Comparison of ENCODE assay signal across 16 mouse cellular contexts in genomic region chr11:98584629-98585177, GRCm38 (mm10). TPM values are rescaled to one million over a fixed set of nuclear protein-coding genes. Genes with fewer than 3 reads are reported as not detected.
A peak's percentile ranks its signal among the peaks of the same experiment; 100 is the strongest.
DNase-seq lines count a peak whose midpoint lies in the region; ATAC-seq lines count a peak whose summit lies in the region.
"Had no signal": no experiment of that assay in that cellular context is flagged by ENCODE, and none has a peak within 500 bp of the region (broad histone marks: within the 10 kb centered on the region; RNA-seq: fewer than 3 reads in every experiment).

No protein-coding gene starts in this region.

- 93% methylated on average over 6 of the region's 6 CpGs for WGBS in midbrain, embryonic 10.5 days
- 97% methylated on average over 6 of the region's 6 CpGs for WGBS in midbrain, embryonic 14.5 days
- 92% methylated on average over 6 of the region's 6 CpGs for WGBS in embryonic facial prominence, embryonic 10.5 days
- 79% methylated on average over 6 of the region's 6 CpGs for whole genome bisulfite sequencing in liver, embryonic 13.5 days (ENCODE audit: insufficient replicate concordance)

- no peak for ATAC-seq in midbrain, embryonic 14.5 days (ENCODE audit: low FRiP score, low TSS enrichment)
- ATAC-seq in liver, embryonic 13.5 days (ENCODE audit: low read depth), result no peak
- no peak for ATAC-seq in megakaryocyte progenitor cell, adult 5-6 weeks (replicated peaks; ENCODE audit: poor library complexity)

- no peak overlapping the region for H3K4me2 ChIP-seq in midbrain, embryonic 14.5 days (ENCODE audit: low read length)
- peak overlapping the region; percentile 85 for H3K4me2 ChIP-seq in liver, embryonic 13.5 days

- intact Hi-C loops in heart, postnatal 14 days (cut with DNase I), result no loop called here

- H3K27ac ChIP-seq in midbrain, embryonic 10.5 days (replicated peaks), result no peak overlapping the region
- no peak overlapping the region for H3K27ac ChIP-seq in midbrain, embryonic 14.5 days (replicated peaks; ENCODE audit: low read depth, low read length)
- H3K27ac ChIP-seq in embryonic facial prominence, embryonic 10.5 days (replicated peaks), result no peak overlapping the region
- H3K27ac ChIP-seq in liver, embryonic 13.5 days, result peak overlapping the region; percentile 100
- H3K27ac ChIP-seq: gastrocnemius, adult 2 months had no signal

- H3K4me3 ChIP-seq in midbrain, embryonic 10.5 days, result peak overlapping the region; percentile 70; the same call in 1 of the 2 replicates
- no peak overlapping the region for H3K4me3 ChIP-seq in midbrain, embryonic 14.5 days (replicated peaks; ENCODE audit: low read depth, low read length)
- H3K4me3 ChIP-seq in embryonic facial prominence, embryonic 10.5 days, result peak overlapping the region; percentile 93; the same call in 1 of the 2 replicates
- H3K4me3 ChIP-seq in liver, embryonic 13.5 days (replicated peaks), result peak overlapping the region; percentile 90

- peaks cover 46% of the 10 kb centered on the region for H3K36me3 ChIP-seq in midbrain, embryonic 10.5 days
- peaks cover 34% of the 10 kb centered on the region for H3K36me3 ChIP-seq in midbrain, embryonic 14.5 days (ENCODE audit: control insufficient read depth, insufficient read depth, low read length)
- peaks cover 44% of the 10 kb centered on the region for H3K36me3 ChIP-seq in embryonic facial prominence, embryonic 10.5 days (replicated peaks)
- peaks cover 23% of the 10 kb centered on the region for H3K36me3 ChIP-seq in liver, embryonic 13.5 days

- H3K9me3 ChIP-seq in midbrain, embryonic 10.5 days (replicated peaks), result no peaks in the 10 kb centered on the region
- H3K9me3 ChIP-seq in midbrain, embryonic 14.5 days (ENCODE audit: control insufficient read depth, low read length), result no peaks in the 10 kb centered on the region
- no peaks in the 10 kb centered on the region for H3K9me3 ChIP-seq in embryonic facial prominence, embryonic 10.5 days
- H3K9me3 ChIP-seq in liver, embryonic 13.5 days (replicated peaks), result no peaks in the 10 kb centered on the region

- DNase-seq in heart, adult 11 months, result peak; percentile 90
- DNase-seq in heart, postnatal 14 days, result no peak
- DNase-seq in midbrain, embryonic 10.5 days (ENCODE audit: low spot score), result no peak
- no peak for DNase-seq in midbrain, embryonic 14.5 days
- DNase-seq in embryonic facial prominence, embryonic 10.5 days (ENCODE audit: low spot score), result no peak
- DNase-seq in liver, embryonic 13.5 days, result no peak
- no peak for DNase-seq in embryo, embryonic 10 days (ENCODE audit: low spot score)
- DNase-seq: cerebellum, adult 11 months; gastrocnemius, adult 2 months; kidney, adult 9 months; left cerebral cortex, postnatal 4 days had no signal

- peaks cover 63% of the 10 kb centered on the region for H3K4me1 ChIP-seq in midbrain, embryonic 10.5 days
- peaks cover 27% of the 10 kb centered on the region for H3K4me1 ChIP-seq in midbrain, embryonic 14.5 days (ENCODE audit: control insufficient read depth, insufficient read depth, low read length)
- H3K4me1 ChIP-seq in embryonic facial prominence, embryonic 10.5 days, result peaks cover 44% of the 10 kb centered on the region
- peaks cover 92% of the 10 kb centered on the region for H3K4me1 ChIP-seq in liver, embryonic 13.5 days (replicated peaks)

- no peak overlapping the region for H3K9ac ChIP-seq in midbrain, embryonic 14.5 days (replicated peaks; ENCODE audit: low read length)
- peak overlapping the region; percentile 94 for H3K9ac ChIP-seq in liver, embryonic 13.5 days

- peaks cover 5% of the 10 kb centered on the region; the same call in 1 of the 2 replicates for H3K27me3 ChIP-seq in midbrain, embryonic 10.5 days (ENCODE audit: low read depth, poor library complexity, severe bottlenecking)
- H3K27me3 ChIP-seq in midbrain, embryonic 14.5 days (ENCODE audit: control insufficient read depth, insufficient read depth, low read length), result no peaks in the 10 kb centered on the region
- H3K27me3 ChIP-seq in embryonic facial prominence, embryonic 10.5 days (replicated peaks; ENCODE audit: low read depth, poor library complexity, severe bottlenecking), result no peaks in the 10 kb centered on the region
- no peaks in the 10 kb centered on the region for H3K27me3 ChIP-seq in liver, embryonic 13.5 days

RNA-seq across cellular contexts. Expression of gene Ormdl3, which starts 2.5 kb away (rescaled TPM):
- 10 to 100 TPM; 35.0 to 37.1 TPM for total RNA-seq in heart, postnatal 14 days (2021)
- 65.8 and 81.0 TPM in 2 replicates for polyA plus RNA-seq in midbrain, embryonic 10.5 days (2016; fragmentation: Nextera tagmentation; extraction: Ambion mirVana)
- polyA plus RNA-seq in midbrain, embryonic 14.5 days (2014; fragmentation: Nextera tagmentation; extraction: Ambion mirVana), result 17.1 and 53.4 TPM in 2 replicates
- polyA plus RNA-seq in embryonic facial prominence, embryonic 10.5 days (2016; fragmentation: Nextera tagmentation; extraction: Ambion mirVana), result 56.7 and 57.7 TPM in 2 replicates
- polyA plus RNA-seq in liver, embryonic 13.5 days (2015; fragmentation: Nextera tagmentation; extraction: Ambion mirVana), result 41.5 and 41.7 TPM in 2 replicates
- 5.5 and 7.7 TPM in 2 replicates for total RNA-seq in megakaryocyte progenitor cell, adult 5-6 weeks (2015)
- total RNA-seq in megakaryocyte progenitor cell, adult 5-6 weeks (2017), result 7.2 and 10.6 TPM in 2 replicates

RNA-seq across cellular contexts. Expression of gene Lrrc3c, which starts 13.4 kb away (rescaled TPM):
- total RNA-seq in heart, postnatal 14 days (2021), result not detected
- polyA plus RNA-seq in midbrain, embryonic 10.5 days (2016; fragmentation: Nextera tagmentation; extraction: Ambion mirVana), result not detected in 2 replicates
- not detected in 2 replicates for polyA plus RNA-seq in midbrain, embryonic 14.5 days (2014; fragmentation: Nextera tagmentation; extraction: Ambion mirVana)
- polyA plus RNA-seq in embryonic facial prominence, embryonic 10.5 days (2016; fragmentation: Nextera tagmentation; extraction: Ambion mirVana), result not detected in 2 replicates
- polyA plus RNA-seq in liver, embryonic 13.5 days (2015; fragmentation: Nextera tagmentation; extraction: Ambion mirVana), result not detected in 2 replicates
- not detected in 2 replicates for total RNA-seq in megakaryocyte progenitor cell, adult 5-6 weeks (2015)
- not detected in 2 replicates for total RNA-seq in megakaryocyte progenitor cell, adult 5-6 weeks (2017)
- total RNA-seq: gastrocnemius, adult 2 months; left cerebral cortex, postnatal 4 days had no signal
- polyA plus RNA-seq: C2C12; cortical plate, adult 2 months; hindbrain, embryonic 11.5 days; neural tube, embryonic 14.5 days had no signal

RNA-seq across cellular contexts. Expression of gene Zpbp2, which starts 33.8 kb away (rescaled TPM):
- not detected for total RNA-seq in heart, postnatal 14 days (2021)
- 0.11 and 0.32 TPM in 2 replicates for polyA plus RNA-seq in midbrain, embryonic 10.5 days (2016; fragmentation: Nextera tagmentation; extraction: Ambion mirVana)
- not detected in 2 replicates for polyA plus RNA-seq in midbrain, embryonic 14.5 days (2014; fragmentation: Nextera tagmentation; extraction: Ambion mirVana)
- 0.20 and 0.47 TPM in 2 replicates for polyA plus RNA-seq in embryonic facial prominence, embryonic 10.5 days (2016; fragmentation: Nextera tagmentation; extraction: Ambion mirVana)
- polyA plus RNA-seq in liver, embryonic 13.5 days (2015; fragmentation: Nextera tagmentation; extraction: Ambion mirVana), result 0.45 and 0.58 TPM in 2 replicates
- total RNA-seq in megakaryocyte progenitor cell, adult 5-6 weeks (2015), result 0.17 TPM in 1 of 2 replicates, not detected in the other
- 0.10 TPM in 1 of 2 replicates, not detected in the other for total RNA-seq in megakaryocyte progenitor cell, adult 5-6 weeks (2017)
- total RNA-seq: gastrocnemius, adult 2 months; left cerebral cortex, postnatal 4 days had no signal
- polyA plus RNA-seq: C2C12; hindbrain, embryonic 11.5 days; neural tube, embryonic 14.5 days had no signal

RNA-seq across cellular contexts. Expression of gene Ikzf3, which starts 38.9 kb away (rescaled TPM):
- total RNA-seq in heart, postnatal 14 days (2021), result 1 to 10 TPM in 1 of 2 experiments, under 1 TPM in 1; 0.81 to 5.4 TPM
- polyA plus RNA-seq in midbrain, embryonic 10.5 days (2016; fragmentation: Nextera tagmentation; extraction: Ambion mirVana), result 0.02 and 0.06 TPM in 2 replicates
- 0.05 TPM in 1 of 2 replicates, not detected in the other for polyA plus RNA-seq in midbrain, embryonic 14.5 days (2014; fragmentation: Nextera tagmentation; extraction: Ambion mirVana)
- 0.05 and 0.13 TPM in 2 replicates for polyA plus RNA-seq in embryonic facial prominence, embryonic 10.5 days (2016; fragmentation: Nextera tagmentation; extraction: Ambion mirVana)
- 0.06 TPM in 1 of 2 replicates, not detected in the other for polyA plus RNA-seq in liver, embryonic 13.5 days (2015; fragmentation: Nextera tagmentation; extraction: Ambion mirVana)
- 1.2 TPM in 2 replicates for total RNA-seq in megakaryocyte progenitor cell, adult 5-6 weeks (2015)
- 0.17 and 0.44 TPM in 2 replicates for total RNA-seq in megakaryocyte progenitor cell, adult 5-6 weeks (2017)
- polyA plus RNA-seq: C2C12 had no signal

RNA-seq across cellular contexts. Expression of gene Gm12355, which starts 40.8 kb away (rescaled TPM):
- total RNA-seq in heart, postnatal 14 days (2021), result 10 to 100 TPM in 1 of 2 experiments, 1 to 10 TPM in 1; 8.8 to 12.9 TPM
- polyA plus RNA-seq in midbrain, embryonic 10.5 days (2016; fragmentation: Nextera tagmentation; extraction: Ambion mirVana), result 1.4 and 2.1 TPM in 2 replicates
- 0.71 and 1.4 TPM in 2 replicates for polyA plus RNA-seq in midbrain, embryonic 14.5 days (2014; fragmentation: Nextera tagmentation; extraction: Ambion mirVana)
- 1.3 and 2.0 TPM in 2 replicates for polyA plus RNA-seq in embryonic facial prominence, embryonic 10.5 days (2016; fragmentation: Nextera tagmentation; extraction: Ambion mirVana)
- polyA plus RNA-seq in liver, embryonic 13.5 days (2015; fragmentation: Nextera tagmentation; extraction: Ambion mirVana), result 0.53 and 0.90 TPM in 2 replicates
- total RNA-seq in megakaryocyte progenitor cell, adult 5-6 weeks (2015), result 9.7 and 12.5 TPM in 2 replicates
- total RNA-seq in megakaryocyte progenitor cell, adult 5-6 weeks (2017), result 3.2 and 5.2 TPM in 2 replicates
